Mouse (Mus musculus) frontal cortex, postnatal 10 days (tissue): ENCODE measurements around the gene Atg101.
A peak's percentile ranks its signal among the peaks of the same experiment; 100 is the strongest.

Experiments
- DNase-seq, 2 experiments: peaks; one replicate each; pipeline ENCODE4 v3.0.0; 2022; ENCODE audit warnings: low spot score in 2 of 2, mixed read lengths in 1 of 2

Atg101 gene

GRCm38 (mm10) chr15:101333165-101333564 is 49.1 kb downstream of the Atg101 start:
- DNase-seq, result no peak

DNA sequence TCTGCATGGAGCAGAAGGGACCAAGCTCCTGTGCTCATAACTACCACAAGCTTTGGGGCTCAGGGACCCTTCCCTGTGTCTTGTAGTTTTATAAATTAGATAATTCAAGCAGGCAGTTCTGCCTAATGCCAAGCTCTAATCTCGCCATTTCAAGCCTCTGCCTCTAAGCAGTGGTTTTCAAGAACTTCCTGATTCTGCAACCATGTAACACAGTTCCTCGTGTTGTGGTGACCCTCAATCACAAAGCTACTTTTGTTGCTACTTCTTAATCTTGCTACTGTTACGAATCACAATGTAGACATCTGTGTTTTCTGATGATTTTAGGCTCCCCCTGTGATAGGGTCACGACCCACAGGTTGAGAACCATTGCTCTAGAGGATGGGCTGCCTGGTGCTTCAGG is 49.6 kb downstream of the Atg101 start:
- no peak for DNase-seq

- no peak for DNase-seq
Observed at GRCm38 (mm10) chr15:101336474-101337174, 52.6 kb downstream of the Atg101 start.

DNA sequence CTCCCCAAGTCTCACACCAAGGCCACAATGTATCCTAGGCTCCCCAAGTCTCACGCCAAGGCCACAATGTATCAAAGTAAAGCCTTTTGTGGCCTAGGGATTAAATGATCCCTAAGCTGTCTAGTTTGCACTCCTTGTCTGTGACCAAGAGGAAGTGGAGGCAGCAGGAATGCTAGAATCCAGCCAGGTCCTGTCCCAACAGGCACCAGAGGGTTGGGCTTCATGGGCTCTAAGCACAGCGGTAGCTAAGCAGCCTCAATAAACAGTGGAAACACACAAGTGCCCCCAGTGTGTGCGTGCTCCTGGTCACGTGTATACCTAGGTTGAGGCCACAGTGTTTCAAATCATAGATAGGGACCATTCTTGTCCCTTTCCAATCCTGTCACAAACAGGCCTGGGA is 54.3 kb downstream of the Atg101 start:
- no peak for DNase-seq

DNA sequence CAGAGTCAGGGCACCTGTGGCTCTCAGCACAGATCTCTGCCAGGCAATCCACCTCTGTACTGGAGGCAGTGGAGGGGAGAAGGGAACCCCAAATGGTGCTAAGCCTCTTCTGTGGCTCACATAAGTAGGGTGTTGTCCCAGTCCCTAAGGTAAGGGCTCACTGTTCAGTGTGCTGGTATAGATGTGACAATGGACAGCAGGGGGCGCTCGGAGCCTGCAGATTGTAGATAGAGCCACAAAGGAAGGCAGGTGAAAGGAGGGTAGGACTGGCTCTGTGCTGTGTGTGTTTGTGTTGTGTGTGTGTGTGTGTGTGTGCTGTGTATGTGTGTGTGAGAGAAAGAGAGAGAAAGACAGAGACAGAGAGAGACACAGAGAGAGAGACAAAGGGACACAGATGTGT is 55.5 kb downstream of the Atg101 start:
- peak; percentile 74 to 85 for DNase-seq
